Mouse (Mus musculus): ENCODE measurements around the gene Gm37240.

Gene Gm37240

GRCm38 (mm10) chr3:85060153-85060552 lies 827.2 kb downstream of the Gm37240 start:
- in situ Hi-C loops (cut with MboI, MseI), result no loop called here

- in situ Hi-C loops (cut with MboI, MseI), result no loop called here
These were observed 830.1 kb downstream of the Gm37240 start for GRCm38 (mm10) chr3:85057245-85057644.

GRCm38 (mm10) chr3:85053526-85053925 lies 833.8 kb downstream of the Gm37240 start:
- in situ Hi-C loops (cut with MboI, MseI), result no loop called here

DNA sequence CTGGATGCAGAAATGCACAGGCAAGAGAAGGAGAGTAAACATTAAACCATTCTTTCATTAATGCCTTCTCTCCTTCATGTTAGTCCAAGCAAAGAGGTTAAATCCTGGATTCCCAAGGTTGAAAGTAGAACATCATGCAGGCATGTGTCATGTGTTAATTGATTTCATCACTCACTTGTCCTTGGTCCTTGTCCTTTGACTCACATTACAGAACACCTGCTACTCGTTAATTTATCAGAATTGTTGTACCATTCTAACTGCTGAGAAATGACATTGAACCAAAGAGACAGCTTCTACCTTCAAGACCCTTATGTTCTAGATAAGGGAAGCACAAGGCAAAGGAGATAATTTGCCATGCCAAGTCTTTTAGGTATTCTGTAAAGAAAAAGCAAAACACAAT lies 835.1 kb downstream of the Gm37240 start:
- in situ Hi-C loops (cut with MboI, MseI), result no loop called here

DNA sequence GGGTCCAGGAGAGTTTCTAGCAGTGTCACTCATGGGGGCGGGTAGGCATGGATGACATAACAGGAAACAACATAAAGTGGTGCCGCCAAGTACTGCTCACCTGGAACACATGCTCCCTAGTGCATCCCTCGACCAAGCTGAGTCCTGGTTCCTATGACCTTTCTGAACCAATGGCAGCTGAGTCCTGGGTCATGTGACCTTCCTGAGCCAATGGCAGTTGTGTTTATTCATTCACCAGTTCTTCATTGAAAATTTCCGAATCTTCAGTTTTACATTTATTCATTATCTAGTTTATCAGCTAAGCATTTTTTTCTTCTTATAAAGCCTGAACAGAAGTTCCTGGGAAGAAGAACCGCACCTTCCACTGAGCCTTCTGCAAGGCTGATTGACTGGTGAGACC lies 838.7 kb downstream of the Gm37240 start:
- in situ Hi-C loops (cut with MboI, MseI), result no loop called here

- in situ Hi-C loops (cut with MboI, MseI), result no loop called here
These were observed 843.6 kb downstream of the Gm37240 start for GRCm38 (mm10) chr3:85043679-85044218.

DNA sequence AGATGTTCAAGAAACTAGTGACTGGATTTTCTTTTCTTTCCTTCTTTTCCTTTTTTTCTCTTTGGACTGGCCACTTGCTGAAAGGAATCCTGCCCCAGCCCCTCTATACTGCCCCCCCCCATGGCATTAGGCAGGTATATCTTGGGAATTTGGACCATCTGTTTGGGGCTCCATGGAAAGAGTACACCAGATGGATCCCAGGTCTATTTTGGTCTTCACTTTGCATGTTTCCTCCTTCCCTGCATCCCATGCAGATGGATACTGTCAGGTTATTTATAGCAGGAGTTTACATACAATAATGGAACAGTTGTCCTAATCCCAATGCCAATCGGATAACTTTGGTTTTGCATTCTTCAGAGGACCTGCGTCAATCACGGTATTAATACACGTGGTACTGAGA lies 845.2 kb downstream of the Gm37240 start:
- in situ Hi-C loops (cut with MboI, MseI), result no loop called here

- in situ Hi-C loops (cut with MboI, MseI), result no loop called here
These were observed 858.2 kb downstream of the Gm37240 start for GRCm38 (mm10) chr3:85029141-85029540.

GRCm38 (mm10) chr3:85024817-85025705 lies 862.3 kb downstream of the Gm37240 start:
- in situ Hi-C loops (cut with MboI, MseI), result no loop called here

DNA sequence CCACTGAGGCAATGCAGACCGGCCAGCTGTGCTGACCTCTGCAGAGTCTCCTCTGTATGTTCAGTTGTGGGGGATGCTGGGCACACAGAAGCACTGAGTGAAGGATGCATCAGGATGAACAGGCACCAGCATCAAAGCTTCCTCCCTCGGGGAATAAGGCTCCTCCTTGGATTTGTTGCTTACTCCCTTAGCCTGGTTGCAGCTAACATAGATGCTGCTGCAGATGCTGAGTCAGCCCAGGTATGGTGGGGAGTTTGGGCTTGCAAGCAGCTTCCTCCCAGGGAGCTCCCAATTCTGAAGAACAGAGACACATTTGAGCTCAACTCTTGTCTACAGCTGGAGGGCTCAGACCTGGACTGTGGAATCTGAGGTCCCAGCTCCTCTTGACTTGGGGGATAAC lies 863.1 kb downstream of the Gm37240 start:
- in situ Hi-C loops (cut with MboI, MseI), result no loop called here

- in situ Hi-C loops (cut with MboI, MseI), result no loop called here
These were observed 864.5 kb downstream of the Gm37240 start for GRCm38 (mm10) chr3:85022800-85023199.

DNA sequence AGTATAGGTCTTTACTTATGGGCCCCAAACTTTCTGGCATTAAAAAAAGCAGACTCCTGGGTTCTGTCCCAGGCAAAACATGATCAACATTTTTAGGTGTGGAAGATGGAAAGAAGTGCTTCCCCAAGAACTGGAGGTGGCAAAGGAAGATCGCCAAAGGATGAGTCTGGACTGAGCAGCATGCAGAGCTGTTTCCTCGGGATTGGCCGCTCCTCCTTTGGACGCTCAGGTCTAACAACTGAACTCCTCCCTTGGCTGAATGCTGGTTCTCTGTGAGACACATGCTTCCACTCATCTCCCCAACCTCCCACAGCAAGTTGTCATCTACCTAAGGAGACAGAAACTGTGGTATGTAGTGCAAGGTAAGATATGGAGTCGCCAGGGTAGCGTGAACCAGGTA lies 865.5 kb downstream of the Gm37240 start:
- in situ Hi-C loops (cut with MboI, MseI), result no loop called here

DNA sequence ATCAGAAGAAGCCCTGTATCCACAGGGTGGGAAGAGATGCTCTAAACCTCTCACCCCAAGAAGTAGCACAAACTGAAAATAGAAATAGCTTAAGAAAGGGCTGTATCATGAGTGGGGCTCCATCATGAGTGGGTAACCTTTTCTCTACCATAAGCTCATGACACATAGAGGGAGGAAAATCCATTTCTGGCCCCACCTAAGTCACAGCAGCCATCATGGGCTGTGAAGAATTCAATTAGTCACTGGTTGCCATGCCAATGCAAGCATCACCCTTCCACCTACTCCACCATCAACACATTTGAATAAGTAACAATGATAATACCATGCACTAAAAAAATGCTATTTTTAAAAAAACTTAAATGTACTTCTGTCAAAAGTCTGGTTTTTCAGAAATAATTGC lies 867.2 kb downstream of the Gm37240 start:
- in situ Hi-C loops (cut with MboI, MseI), result no loop called here

- in situ Hi-C loops (cut with MboI, MseI), result no loop called here
These were observed 871.7 kb downstream of the Gm37240 start for GRCm38 (mm10) chr3:85015667-85016066.

DNA sequence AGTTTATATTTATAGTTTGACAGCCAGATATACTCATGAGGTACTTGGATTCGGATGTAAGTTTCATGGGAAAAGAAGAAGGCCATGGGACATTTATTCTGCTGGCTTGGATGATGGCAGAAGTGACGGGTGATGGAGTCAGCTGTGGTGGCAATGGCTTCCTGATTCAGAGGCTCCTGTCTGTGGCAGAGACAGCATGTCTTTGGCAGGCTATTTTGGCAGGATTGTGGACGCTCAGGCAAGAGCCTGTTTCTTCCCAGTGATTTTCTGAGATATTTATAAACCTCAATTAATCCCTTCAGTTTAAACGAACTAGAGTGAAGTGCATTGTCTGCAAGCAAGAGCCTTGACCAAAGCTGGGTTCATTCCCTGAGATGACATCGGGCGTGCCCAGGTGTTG lies 874.4 kb downstream of the Gm37240 start:
- in situ Hi-C loops (cut with MboI, MseI), result no loop called here

DNA sequence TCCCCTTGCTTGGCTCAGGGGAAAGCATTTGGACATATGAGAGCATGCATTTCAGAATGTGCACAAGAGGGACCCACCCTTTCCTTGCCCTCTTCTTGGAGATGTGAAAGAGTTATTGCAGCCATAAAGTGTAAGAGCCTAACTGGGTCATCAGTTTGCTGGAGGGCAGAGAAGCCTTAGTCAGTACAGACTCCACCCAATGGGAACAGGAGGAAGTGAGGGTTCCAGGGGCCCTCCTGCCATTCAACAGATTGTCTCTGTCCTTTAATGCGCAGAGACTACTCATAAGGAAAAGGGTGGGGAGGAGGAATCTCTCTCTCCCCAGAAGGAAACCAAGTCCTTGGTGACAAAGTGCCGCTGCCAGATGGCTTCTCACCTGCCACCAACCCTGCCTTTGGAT lies 882.1 kb downstream of the Gm37240 start:
- in situ Hi-C loops (cut with MboI, MseI), result no loop called here

DNA sequence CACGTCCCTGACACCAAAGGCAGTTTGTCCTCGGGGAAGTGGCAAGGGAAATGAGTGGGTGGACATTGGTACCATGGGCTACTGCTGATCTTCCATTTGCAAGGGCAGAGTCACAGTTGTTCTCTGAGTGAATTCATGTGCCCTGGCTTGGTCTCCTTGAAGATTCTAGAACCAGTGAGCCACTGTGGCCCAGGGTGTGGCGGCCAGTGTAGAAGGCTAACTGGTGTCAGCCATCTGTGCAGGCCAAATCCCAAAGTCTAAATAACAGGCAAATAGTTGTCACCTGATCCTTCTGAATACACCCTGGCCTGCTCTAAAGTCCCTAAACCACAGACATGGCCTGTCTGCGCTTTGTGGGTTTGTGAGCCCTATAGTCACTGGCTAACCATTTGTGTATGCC lies 898.4 kb downstream of the Gm37240 start:
- in situ Hi-C loops (cut with MboI, MseI), result no loop called here

DNA sequence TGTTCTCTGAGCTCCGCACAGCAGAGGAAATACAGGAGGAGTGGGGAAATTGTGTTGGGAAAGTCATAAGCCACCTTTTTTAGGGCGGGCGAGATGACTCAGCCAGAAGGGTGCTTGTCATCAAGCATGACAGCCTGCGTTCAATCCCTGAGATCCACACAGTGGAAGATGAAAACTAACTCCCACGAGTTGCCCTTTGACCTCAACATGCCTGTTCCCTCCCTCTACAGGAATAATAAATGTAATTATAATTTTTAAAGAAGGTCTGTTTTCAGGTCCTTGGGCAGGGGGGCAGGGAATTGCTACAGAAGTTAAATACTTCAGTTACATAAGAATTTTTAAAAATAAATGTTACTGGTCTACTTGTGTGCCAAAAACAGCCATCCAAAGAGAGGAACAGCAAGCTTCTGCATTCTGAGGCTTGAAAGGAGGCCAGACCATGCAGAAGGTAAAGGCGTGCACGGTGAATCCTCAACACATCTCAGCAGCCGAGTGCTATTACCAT lies 902.1 kb downstream of the Gm37240 start:
- in situ Hi-C loops (cut with MboI, MseI), result no loop called here

DNA sequence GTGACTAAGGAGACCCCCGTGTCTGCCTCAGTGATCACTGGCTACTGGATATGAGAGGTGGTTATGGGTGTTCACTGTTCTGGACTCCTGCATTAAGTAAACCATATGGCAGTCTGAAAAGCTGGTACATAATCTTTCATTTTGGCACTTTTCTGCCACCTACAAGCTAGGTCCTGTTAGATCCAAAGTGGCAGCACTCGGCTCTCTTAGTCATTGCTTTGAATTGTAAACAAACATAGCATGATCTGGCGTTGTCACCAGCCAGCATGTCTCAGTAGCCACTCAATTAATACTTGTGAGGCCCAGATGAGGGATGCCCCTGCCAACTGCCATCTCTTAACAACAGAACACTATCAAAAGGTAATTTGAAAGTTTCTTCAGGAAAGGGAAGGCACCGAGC lies 904.6 kb downstream of the Gm37240 start:
- in situ Hi-C loops (cut with MboI, MseI), result no loop called here

GRCm38 (mm10) chr3:84980158-84980557 lies 907.2 kb downstream of the Gm37240 start:
- in situ Hi-C loops (cut with MboI, MseI), result no loop called here

DNA sequence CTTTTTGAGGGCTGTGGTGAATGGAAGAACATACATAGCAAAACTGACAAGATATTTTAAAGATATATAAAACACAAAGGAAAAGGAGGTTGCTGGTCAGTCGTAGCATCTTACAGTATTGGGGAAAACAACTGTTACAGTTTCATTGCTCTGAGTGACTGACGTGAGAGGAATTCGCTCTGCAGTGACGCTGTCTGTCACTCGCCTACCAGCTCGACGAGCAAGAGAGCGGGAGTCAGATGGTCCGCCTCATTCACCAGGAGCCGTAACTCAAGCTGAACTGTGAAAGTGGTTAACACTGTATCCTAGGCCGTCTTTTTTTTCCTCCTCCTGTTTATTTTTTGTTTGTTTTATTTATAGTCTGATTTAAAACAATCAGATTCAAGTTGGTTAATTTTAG lies 908.6 kb downstream of the Gm37240 start:
- in situ Hi-C loops (cut with MboI, MseI), result no loop called here

- in situ Hi-C loops (cut with MboI, MseI), result no loop called here
These were observed 913.1 kb downstream of the Gm37240 start for GRCm38 (mm10) chr3:84974193-84974592.

DNA sequence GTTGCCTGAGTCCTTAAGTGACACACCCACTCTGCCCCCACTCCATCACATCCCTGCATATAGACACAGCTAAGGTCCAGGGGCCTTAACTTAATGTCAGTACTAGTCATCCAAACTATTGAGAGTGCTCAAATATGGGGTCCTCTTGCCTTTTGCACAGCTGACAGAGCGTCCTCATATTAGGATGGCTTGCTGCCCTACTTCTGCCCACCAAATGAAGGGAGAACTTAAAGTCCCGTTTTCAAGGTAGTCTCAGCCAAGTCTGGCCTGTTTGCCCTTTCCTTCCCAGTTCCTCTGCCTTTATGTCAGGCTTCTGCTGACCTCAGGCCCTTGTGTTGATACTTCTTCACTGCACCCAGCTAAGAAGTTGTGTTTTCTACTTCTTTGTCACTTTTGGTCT lies 914.4 kb downstream of the Gm37240 start:
- in situ Hi-C loops (cut with MboI, MseI), result no loop called here
